Mouse (Mus musculus): ENCODE results near the gene Gm5129.
"Not testable (repeated sequence)": the region's sequence is repeated elsewhere in the genome, so short reads cannot be mapped to it uniquely, and the experiment has no call there.

Gm5129 gene

DNA sequence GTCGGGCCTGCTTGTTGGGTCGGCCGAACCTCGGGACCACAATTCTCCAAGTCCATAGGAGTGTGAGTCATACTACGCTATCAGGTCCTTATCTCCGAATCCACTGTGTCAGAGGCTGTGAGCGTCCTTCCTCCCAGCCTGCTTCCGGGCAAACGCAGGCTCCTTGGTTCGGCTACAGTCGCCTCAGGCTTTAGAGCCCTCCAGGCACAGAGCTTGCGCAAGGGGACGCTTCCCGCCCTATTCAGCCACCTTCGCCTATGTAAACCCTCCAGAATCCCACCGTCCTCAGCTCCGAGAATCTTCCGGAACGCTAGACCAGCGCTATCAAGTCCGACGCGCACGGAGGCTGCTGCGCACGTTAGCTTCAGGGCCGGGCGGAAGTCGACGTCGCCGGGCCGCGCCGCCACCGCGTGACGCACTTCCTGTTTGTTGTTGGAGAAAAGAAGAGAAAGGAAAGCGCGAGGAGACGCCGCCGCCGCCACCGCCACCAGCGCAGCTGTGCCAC lies at the start of gene Gm5129, which contains the start of gene Dnajb6:
Gene Gm5129, minus strand, starts transcription at position 380 of the 505 bp plus-strand sequence.
Gene Dnajb6, plus strand, starts transcription at position 132 of the 505 bp plus-strand sequence.
- peak; percentile 96 for DNase-seq (ENCODE audit: low spot score)

GRCm38 (mm10) chr5:29784906-29785305 lies 49.2 kb upstream of the Gm5129 start:
- not testable (repeated sequence) for DNase-seq (ENCODE audit: low spot score)

DNA sequence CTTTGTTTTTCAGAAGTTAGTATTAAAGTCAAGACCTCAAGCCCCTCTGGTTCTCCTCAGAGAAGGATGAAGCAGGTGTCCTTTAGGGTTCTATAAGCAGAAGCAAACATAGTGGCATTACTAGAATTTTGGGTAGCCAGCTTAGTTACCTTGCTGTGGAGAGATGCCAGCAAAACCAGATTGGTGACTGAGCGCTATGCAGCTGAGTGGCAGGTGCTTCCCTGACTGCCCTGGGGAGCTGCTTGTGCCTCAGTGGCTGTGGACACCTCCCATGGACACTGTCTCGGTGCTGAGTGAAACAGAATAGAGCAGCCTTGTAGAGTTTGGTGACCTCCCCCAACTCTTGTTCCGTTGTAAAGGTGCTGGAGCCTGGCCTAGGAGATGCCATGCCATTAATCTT lies 46.5 kb upstream of the Gm5129 start:
- no peak for DNase-seq (ENCODE audit: low spot score)

- not testable (repeated sequence) for DNase-seq (ENCODE audit: low spot score)
Observed at GRCm38 (mm10) chr5:29779733-29780132, 44.0 kb upstream of the Gm5129 start.

DNA sequence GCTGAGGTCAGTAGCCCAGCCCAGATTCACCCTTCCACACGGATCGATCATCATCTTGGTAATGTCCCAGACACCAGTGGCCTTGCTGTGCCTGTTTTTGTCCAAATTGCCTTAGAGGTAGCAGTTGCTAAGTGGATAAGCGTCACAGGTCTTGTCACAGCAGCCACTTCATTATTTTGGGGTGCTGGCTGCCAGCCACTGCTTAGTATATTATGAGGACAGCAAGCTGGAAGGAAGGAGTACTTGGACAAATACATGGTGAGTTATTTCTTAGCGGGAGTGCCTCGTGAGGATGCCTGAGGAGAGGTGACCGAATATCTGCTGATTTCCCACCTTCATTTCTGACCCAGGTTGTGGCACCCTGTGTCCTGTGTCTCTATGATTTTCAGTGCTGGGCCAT lies 42.3 kb upstream of the Gm5129 start:
- DNase-seq (ENCODE audit: low spot score), result no peak

- DNase-seq (ENCODE audit: low spot score), result no peak
Observed at GRCm38 (mm10) chr5:29775437-29775836, 39.7 kb upstream of the Gm5129 start.

DNA sequence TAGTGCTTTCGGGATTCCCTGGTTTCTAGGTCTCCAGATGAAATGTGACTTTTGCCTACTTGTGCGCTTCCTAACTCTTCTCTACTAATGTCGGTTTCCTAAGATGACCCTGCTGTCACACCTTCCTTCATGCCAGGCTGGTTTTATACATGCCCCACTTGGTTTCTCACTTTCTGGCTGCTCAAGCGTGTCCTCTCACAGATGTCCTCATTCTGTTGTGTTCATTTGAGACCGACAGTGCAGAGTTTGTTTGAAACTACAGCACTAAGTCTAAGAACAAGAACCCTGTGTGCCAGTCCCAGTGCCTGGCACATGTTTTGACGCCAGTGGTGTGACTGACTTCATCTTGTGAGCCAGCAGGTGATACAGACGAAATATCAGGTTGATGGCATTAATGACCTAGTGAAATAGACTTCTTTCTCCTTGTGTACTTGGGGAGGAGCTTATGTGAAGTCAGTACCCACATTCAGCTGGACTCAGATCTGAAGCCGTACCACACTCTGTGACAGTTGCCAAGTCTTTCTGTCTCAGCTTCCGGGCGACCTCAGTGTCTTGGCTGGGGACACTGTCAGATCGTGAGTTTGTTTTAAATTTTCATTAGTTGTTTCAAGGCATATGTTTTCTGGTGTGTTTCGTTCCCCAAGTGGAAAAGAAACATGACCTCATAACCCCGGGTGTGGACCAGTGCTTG lies 37.9 kb upstream of the Gm5129 start:
- no peak for DNase-seq (ENCODE audit: low spot score)

DNA sequence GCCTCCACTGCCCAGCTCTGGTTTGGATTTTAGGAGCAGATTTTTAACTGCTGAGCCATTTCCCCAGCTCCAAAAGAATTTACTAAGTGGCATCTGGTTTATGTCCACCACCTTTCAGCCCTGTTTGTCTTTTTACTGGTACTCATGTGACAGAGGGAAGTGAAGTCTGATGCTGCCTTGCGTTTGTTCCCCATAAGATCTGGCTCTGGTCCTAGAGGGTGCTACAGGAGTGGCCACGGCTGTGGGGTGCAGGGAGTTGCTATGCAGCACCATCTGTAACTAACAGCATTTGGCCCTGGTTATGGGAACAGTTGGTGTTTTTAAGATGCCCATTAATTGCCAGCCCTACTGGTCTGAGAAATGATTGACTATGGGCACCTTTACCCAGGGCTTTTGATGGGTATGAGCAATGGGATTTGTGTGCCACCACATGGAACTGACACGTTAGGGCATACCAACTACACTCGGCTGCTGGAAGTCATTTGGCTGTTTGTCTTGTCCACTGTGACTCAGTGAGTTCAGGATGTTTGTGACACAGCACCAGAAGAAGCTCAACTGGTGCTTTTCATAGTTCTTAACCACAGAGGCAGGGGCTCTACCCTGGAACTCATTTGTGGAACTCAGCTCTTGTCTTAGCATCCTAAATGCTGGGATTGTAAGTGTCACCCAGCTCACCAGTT lies 37.1 kb upstream of the Gm5129 start:
- no peak for DNase-seq (ENCODE audit: low spot score)

DNA sequence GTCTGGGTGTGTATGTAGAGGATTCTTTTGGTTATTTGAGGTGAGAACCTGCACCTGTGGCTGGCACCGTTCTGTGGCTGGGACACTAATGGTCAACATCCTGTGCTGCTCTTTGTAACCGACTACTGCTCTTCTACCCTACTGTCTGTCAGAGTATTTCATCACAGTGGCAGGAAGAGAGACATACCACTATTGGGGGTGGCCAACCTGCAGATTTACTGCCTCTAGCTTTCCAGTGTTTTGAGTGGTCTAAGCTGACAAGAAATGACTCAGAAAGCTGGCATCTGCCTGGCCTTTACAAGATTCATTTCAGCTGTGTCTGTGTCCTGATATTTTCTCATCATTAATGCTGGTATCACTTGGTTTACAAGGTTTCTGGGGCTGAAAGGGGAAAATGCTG lies 36.3 kb upstream of the Gm5129 start:
- DNase-seq (ENCODE audit: low spot score), result no peak

GRCm38 (mm10) chr5:29770935-29771334 lies 35.2 kb upstream of the Gm5129 start:
- DNase-seq (ENCODE audit: low spot score), result no peak

DNA sequence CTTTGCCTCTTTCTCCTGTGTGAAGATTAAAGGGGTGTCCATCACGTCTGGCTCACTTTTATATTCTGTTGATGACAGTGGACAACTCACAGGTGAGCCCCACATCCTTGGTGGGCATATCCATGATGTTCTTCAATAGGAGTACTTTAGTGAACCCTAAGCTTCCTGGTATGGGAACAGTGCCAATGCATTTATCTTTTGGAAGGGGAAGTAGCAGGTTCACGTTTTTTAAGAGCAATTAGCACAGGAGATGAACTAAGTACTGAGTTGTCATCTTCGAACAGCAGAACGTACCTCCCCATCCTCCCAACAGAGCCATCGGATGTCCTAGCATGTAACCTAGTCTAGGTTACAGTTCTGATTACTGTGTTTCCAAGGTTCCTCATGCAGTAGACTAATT lies 23.6 kb upstream of the Gm5129 start:
- no peak for DNase-seq (ENCODE audit: low spot score)

- no peak for DNase-seq (ENCODE audit: low spot score)
Observed at GRCm38 (mm10) chr5:29752894-29753293, 17.2 kb upstream of the Gm5129 start.

DNA sequence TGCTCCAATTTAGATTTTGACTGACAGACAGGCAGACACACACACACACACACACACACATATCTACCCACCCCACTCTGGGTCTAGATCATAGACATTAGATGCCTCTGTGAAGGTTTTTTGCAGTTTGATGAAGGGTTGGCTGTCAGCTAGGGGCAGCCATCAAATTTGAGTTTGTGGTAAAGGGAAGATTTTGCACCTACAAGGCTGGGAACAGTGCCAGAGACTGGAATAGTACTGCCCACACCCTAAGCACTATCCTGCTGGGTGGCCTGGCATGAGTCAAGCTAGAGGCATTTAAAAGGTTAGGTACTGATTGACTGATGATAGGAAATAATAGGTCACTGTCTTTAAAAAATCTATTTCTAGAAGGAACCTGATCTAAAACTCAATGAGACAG lies 15.6 kb upstream of the Gm5129 start:
- no peak for DNase-seq (ENCODE audit: low spot score)

GRCm38 (mm10) chr5:29747661-29748060 lies 11.9 kb upstream of the Gm5129 start:
- DNase-seq (ENCODE audit: low spot score), result no peak

- no peak for DNase-seq (ENCODE audit: low spot score)
Observed at GRCm38 (mm10) chr5:29741093-29741492, 5.4 kb upstream of the Gm5129 start.

DNA sequence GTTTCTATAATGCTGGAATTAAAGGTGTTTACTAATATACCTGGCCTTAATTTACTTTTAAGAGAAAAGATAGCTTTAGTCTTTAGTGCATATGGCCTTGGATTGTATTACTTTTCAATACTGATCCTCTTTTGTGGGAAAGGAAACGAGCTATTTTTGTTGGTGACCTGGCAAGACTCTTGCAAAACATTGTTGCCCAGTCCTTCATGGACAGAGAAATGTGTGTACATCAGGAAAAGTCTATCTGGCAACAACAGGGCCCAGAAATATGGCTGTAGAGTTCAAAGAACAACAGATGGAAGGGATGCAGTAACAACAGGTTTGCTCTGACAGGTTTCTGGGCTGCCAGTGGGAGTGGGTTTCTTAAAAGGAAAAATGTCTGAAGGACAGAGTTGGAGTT lies 4.9 kb upstream of the Gm5129 start:
- no peak for DNase-seq (ENCODE audit: low spot score)

GRCm38 (mm10) chr5:29738076-29738475 lies 2.3 kb upstream of the Gm5129 start:
- no peak for DNase-seq (ENCODE audit: low spot score)

DNA sequence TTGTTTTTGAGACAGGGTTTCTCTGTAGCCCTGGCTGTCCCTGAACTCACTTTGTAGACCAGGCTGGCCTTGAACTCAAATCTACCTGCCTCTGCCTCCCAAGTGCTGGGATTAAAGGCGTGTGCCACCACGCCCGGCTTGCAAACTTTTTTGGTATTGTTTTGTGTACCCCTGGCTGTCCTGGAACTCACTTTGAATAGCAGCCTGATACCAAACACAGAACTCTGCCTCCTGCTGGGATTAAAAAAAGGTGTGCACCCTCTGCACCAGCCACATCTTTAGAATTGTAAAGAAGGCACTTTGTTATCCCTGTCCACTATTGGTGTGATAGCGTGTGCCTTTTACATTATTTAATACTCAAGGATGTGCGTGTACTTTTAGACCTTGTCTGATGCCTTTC lies 1.7 kb upstream of the Gm5129 start:
- DNase-seq (ENCODE audit: low spot score), result no peak

GRCm38 (mm10) chr5:29736942-29737341 lies 1.2 kb upstream of the Gm5129 start:
- no peak for DNase-seq (ENCODE audit: low spot score)

DNA sequence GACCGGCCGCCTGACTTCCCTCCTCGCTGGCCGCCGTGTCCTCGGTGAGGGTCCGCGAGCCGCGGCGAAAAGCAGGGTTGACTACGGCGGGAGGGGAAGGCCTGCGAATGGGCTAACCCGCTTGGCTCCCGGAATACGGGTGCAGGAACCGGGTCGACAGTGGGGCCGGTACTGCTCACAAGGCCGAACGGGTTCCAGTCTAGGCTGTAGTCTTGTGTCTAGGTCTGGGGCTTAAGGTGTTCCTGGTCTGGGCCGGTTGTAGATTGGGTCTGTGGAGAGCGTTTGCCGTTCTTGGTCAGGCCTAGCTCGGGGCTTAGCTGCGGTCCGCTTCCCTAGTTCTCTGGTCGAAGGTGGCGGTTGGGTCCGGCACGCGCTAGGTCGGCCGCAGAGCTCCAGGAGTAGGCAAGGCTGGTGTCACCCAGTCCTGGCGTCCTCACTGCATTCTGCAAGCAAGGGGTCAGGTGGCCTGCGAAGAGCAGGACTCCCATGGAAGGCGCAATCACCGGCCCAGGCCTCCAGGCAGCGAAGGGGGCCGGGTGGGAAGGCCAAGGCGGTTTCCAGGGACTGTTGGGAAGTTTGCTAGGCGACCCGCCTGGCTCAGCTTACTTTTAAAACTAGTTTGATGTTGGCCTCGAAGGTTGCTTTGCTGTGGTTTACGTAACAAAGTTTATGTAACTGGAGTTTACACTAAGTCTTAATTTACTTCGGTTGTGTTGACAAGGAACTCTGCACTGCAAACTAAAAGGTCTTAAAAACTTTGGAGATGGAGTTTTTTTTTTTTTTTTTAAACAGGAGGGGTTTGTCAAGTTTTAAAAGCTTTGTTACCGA lies 551 bp upstream of the Gm5129 start:
- no peak for DNase-seq (ENCODE audit: low spot score)

DNA sequence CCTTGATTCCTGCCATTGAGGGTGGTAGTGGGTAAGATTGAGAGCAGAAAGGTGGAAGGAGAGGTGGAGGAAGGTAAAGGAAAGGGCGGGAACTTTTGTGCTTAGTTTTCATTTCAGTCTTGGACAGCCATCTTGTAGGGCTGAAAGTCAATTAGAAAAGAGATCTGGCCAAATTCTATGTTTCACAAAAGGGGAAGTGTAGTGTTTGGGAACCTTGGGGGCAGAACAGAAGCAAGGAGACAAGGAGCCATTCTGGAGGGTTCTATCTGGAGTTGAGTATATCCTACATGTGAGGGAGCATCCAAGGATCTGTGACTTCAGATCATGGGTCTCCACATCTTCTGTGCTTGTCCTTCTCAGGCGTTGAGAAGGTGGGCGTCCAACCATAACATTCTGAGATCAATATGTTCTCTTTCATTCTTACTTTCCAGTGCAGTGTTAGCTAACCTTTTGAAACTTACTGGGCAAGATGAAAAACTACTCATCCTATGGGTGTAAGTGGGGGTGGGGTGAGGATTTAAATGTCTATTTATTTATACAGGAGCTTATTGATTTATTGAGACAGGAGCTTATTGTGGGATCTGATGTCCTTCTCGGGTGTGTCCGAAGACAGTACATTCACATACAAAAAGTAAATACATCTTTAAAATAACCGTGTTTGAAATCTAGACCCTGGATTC lies 765 bp downstream of the Gm5129 start:
- DNase-seq (ENCODE audit: low spot score), result no peak

- DNase-seq (ENCODE audit: low spot score), result not testable (repeated sequence)
Observed at GRCm38 (mm10) chr5:29726070-29726469, 9.7 kb downstream of the Gm5129 start.
